Mouse (Mus musculus): ENCODE results near the gene Npm1. TPM values are rescaled to one million over a fixed set of nuclear protein-coding genes. Genes with fewer than 3 reads are reported as not detected.

Npm1 gene
- total and polyA plus RNA-seq, 2 experiments from 2014 or later: 400 to 473 TPM

GRCm38 (mm10) chr11:33115796-33116195, 47.2 kb downstream of the Npm1 start:
- H3K27me3 ChIP-seq (ENCODE audit: insufficient read depth, low read length): no peaks in the 10 kb centered on the region
- no peak overlapping the region for H3K9ac ChIP-seq
- 68% methylated on average over 3 of the region's 3 CpGs for WGBS
- TF ChIP-seq CTCF (IDR thresholded peaks at IDR 0.05; ENCODE audit: low read depth): no peak
- H3K36me3 ChIP-seq (ENCODE audit: insufficient read depth): no peaks in the 10 kb centered on the region
- no peak overlapping the region for H3K4me3 ChIP-seq (ENCODE audit: low read depth, low read length)
- H3K4me1 ChIP-seq (ENCODE audit: insufficient read depth): no peaks in the 10 kb centered on the region
- ATAC-seq: no peak
- H3K9me3 ChIP-seq (ENCODE audit: low read length): no peaks in the 10 kb centered on the region
- DNase-seq: no peak
- H3K4me2 ChIP-seq (ENCODE audit: low read depth): no peak overlapping the region
- no peak overlapping the region for H3K27ac ChIP-seq (ENCODE audit: low read depth, low read length)

GRCm38 (mm10) chr11:33112407-33112806, 50.6 kb downstream of the Npm1 start:
- 13% methylated on average over 1 of the region's 1 CpGs for WGBS
- no peak for DNase-seq
- TF ChIP-seq CTCF (IDR thresholded peaks at IDR 0.05; ENCODE audit: low read depth): no peak
- no peak for ATAC-seq
- H3K4me2 ChIP-seq (ENCODE audit: low read depth): no peak overlapping the region
- H3K27me3 ChIP-seq (ENCODE audit: insufficient read depth, low read length): no peaks in the 10 kb centered on the region
- no peak overlapping the region for H3K4me3 ChIP-seq (ENCODE audit: low read depth, low read length)
- no peaks in the 10 kb centered on the region for H3K36me3 ChIP-seq (ENCODE audit: insufficient read depth)
- H3K27ac ChIP-seq (ENCODE audit: low read depth, low read length): no peak overlapping the region
- H3K4me1 ChIP-seq (ENCODE audit: insufficient read depth): no peaks in the 10 kb centered on the region
- no peaks in the 10 kb centered on the region for H3K9me3 ChIP-seq (ENCODE audit: low read length)
- H3K9ac ChIP-seq: no peak overlapping the region

GRCm38 (mm10) chr11:33110111-33110510, 52.9 kb downstream of the Npm1 start:
- 88% methylated on average over 2 of the region's 2 CpGs for WGBS
- ATAC-seq: no peak
- Histone ChIP-seq H3K4me2 (ENCODE audit: low read depth) (no peak overlapping the region), H3K9ac (no peak overlapping the region), H3K4me1 (ENCODE audit: insufficient read depth) (no peaks in the 10 kb centered on the region), H3K4me3 (ENCODE audit: low read depth, low read length) (no peak overlapping the region), H3K36me3 (ENCODE audit: insufficient read depth) (no peaks in the 10 kb centered on the region), H3K27ac (ENCODE audit: low read depth, low read length) (no peak overlapping the region), H3K9me3 (ENCODE audit: low read length) (no peaks in the 10 kb centered on the region), H3K27me3 (ENCODE audit: insufficient read depth, low read length) (no peaks in the 10 kb centered on the region)
- no peak for DNase-seq
- TF ChIP-seq CTCF (IDR thresholded peaks at IDR 0.05; ENCODE audit: low read depth): no peak

GRCm38 (mm10) chr11:33107540-33107939, 55.5 kb downstream of the Npm1 start:
- H3K27ac ChIP-seq (ENCODE audit: low read depth, low read length): no peak overlapping the region
- no peak overlapping the region for H3K9ac ChIP-seq
- no peaks in the 10 kb centered on the region for H3K4me1 ChIP-seq (ENCODE audit: insufficient read depth)
- no peak overlapping the region for H3K4me2 ChIP-seq (ENCODE audit: low read depth)
- no peak for TF ChIP-seq CTCF (IDR thresholded peaks at IDR 0.05; ENCODE audit: low read depth)
- ATAC-seq (no peak), DNase-seq (no peak)
- no peaks in the 10 kb centered on the region for H3K27me3 ChIP-seq (ENCODE audit: insufficient read depth, low read length)
- H3K36me3 ChIP-seq (ENCODE audit: insufficient read depth): no peaks in the 10 kb centered on the region
- whole genome bisulfite sequencing: 41% methylated on average over 3 of the region's 3 CpGs
- H3K9me3 ChIP-seq (ENCODE audit: low read length): no peaks in the 10 kb centered on the region
- no peak overlapping the region for H3K4me3 ChIP-seq (ENCODE audit: low read depth, low read length)

- H3K9ac ChIP-seq: no peak overlapping the region
- TF ChIP-seq CTCF (IDR thresholded peaks at IDR 0.05; ENCODE audit: low read depth): no peak
- WGBS: 37% methylated on average over 8 of the region's 8 CpGs
- ATAC-seq (peak; percentile 58), DNase-seq (peak; percentile 30)
- H3K4me3 ChIP-seq (ENCODE audit: low read depth, low read length): no peak overlapping the region
- H3K9me3 ChIP-seq (ENCODE audit: low read length): no peaks in the 10 kb centered on the region
- no peaks in the 10 kb centered on the region; the same call in 1 of the 2 replicates for H3K4me1 ChIP-seq (ENCODE audit: insufficient read depth)
- no peak overlapping the region for H3K27ac ChIP-seq (ENCODE audit: low read depth, low read length)
- no peaks in the 10 kb centered on the region for H3K36me3 ChIP-seq (ENCODE audit: insufficient read depth)
- no peak overlapping the region for H3K4me2 ChIP-seq (ENCODE audit: low read depth)
- H3K27me3 ChIP-seq (ENCODE audit: insufficient read depth, low read length): no peaks in the 10 kb centered on the region
Observed at GRCm38 (mm10) chr11:33104911-33105316, 58.1 kb downstream of the Npm1 start.

- H3K4me2 ChIP-seq (ENCODE audit: low read depth): no peak overlapping the region
- H3K4me1 ChIP-seq (ENCODE audit: insufficient read depth): no peaks in the 10 kb centered on the region; the same call in 1 of the 2 replicates
- H3K9me3 ChIP-seq (ENCODE audit: low read length): no peaks in the 10 kb centered on the region
- 83% methylated on average over 13 of the region's 13 CpGs for WGBS
- ATAC-seq (no peak), DNase-seq (no peak)
- H3K4me3 ChIP-seq (ENCODE audit: low read depth, low read length): no peak overlapping the region
- H3K27me3 ChIP-seq (ENCODE audit: insufficient read depth, low read length): no peaks in the 10 kb centered on the region
- no peaks in the 10 kb centered on the region for H3K36me3 ChIP-seq (ENCODE audit: insufficient read depth)
- no peak overlapping the region for H3K9ac ChIP-seq
- no peak for TF ChIP-seq CTCF (IDR thresholded peaks at IDR 0.05; ENCODE audit: low read depth)
- no peak overlapping the region for H3K27ac ChIP-seq (ENCODE audit: low read depth, low read length)
Observed at GRCm38 (mm10) chr11:33103291-33103943, 59.6 kb downstream of the Npm1 start.

Other genes starting within 250 kb of the Npm1 start
- 5.9 and 8.1 TPM in 2 replicates for gene Fgf18, start 15.8 kb downstream of the Npm1 start, total RNA-seq (2014; rRNA removed)
- 3.9 and 5.2 TPM in 2 replicates for gene Fgf18, start 15.8 kb downstream of the Npm1 start, polyA plus RNA-seq (2015; fragmentation: Nextera tagmentation; extraction: Ambion mirVana)
- not detected in 2 replicates for gene Tlx3, start 40.4 kb upstream of the Npm1 start, total RNA-seq (2014; rRNA removed)
- gene Tlx3, start 40.4 kb upstream of the Npm1 start, polyA plus RNA-seq (2015; fragmentation: Nextera tagmentation; extraction: Ambion mirVana): not detected in 2 replicates
- gene Gm12117, start 113.5 kb upstream of the Npm1 start, total RNA-seq (2014; rRNA removed): 0.85 and 3.9 TPM in 2 replicates
- not detected in 2 replicates for gene Gm12117, start 113.5 kb upstream of the Npm1 start, polyA plus RNA-seq (2015; fragmentation: Nextera tagmentation; extraction: Ambion mirVana)